Mouse (Mus musculus) adipocyte (in vitro differentiated cells): ENCODE results near the gene Gpr135.
"Not testable (repeated sequence)": the region's sequence is repeated elsewhere in the genome, so short reads cannot be mapped to it uniquely, and the experiment has no call there.

ENCODE experiments used
- DNase-seq: peaks from one replicate; pipeline ENCODE4 v3.0.0-alpha.2; 2016; ENCODE audit warnings: low spot score

Gpr135 gene

GRCm38 (mm10) chr12:72052571-72052970, 18.4 kb downstream of the Gpr135 start:
- no peak for DNase-seq

- DNase-seq = no peak
These were observed 20.1 kb downstream of the Gpr135 start for GRCm38 (mm10) chr12:72050821-72051220.

- not testable (repeated sequence) for DNase-seq
These were observed 20.8 kb downstream of the Gpr135 start for GRCm38 (mm10) chr12:72050156-72050555.

GRCm38 (mm10) chr12:72047513-72047912, 23.4 kb downstream of the Gpr135 start:
- peak; percentile 27 for DNase-seq

GRCm38 (mm10) chr12:72041238-72041637, 29.7 kb downstream of the Gpr135 start:
- no peak for DNase-seq

- no peak for DNase-seq
These were observed 31.4 kb downstream of the Gpr135 start for GRCm38 (mm10) chr12:72039501-72039900.

- DNase-seq = no peak
These were observed 32.1 kb downstream of the Gpr135 start for GRCm38 (mm10) chr12:72038866-72039265.

GRCm38 (mm10) chr12:72037049-72037448, 33.9 kb downstream of the Gpr135 start:
- DNase-seq = no peak

- no peak for DNase-seq
These were observed 34.7 kb downstream of the Gpr135 start for GRCm38 (mm10) chr12:72036097-72036661.

GRCm38 (mm10) chr12:72031794-72032193, 39.1 kb downstream of the Gpr135 start:
- DNase-seq = no peak

- DNase-seq = no peak
These were observed 39.8 kb downstream of the Gpr135 start for GRCm38 (mm10) chr12:72031171-72031570.

GRCm38 (mm10) chr12:72025275-72025795, 45.6 kb downstream of the Gpr135 start:
- peak; percentile 19 for DNase-seq

- DNase-seq = no peak
These were observed 47.4 kb downstream of the Gpr135 start for GRCm38 (mm10) chr12:72023572-72023971.

GRCm38 (mm10) chr12:72022790-72023189, 48.1 kb downstream of the Gpr135 start:
- DNase-seq = no peak

- no peak for DNase-seq
These were observed 49.4 kb downstream of the Gpr135 start for GRCm38 (mm10) chr12:72021543-72021942.

GRCm38 (mm10) chr12:72020285-72020684, 50.6 kb downstream of the Gpr135 start:
- no peak for DNase-seq
